Mouse (Mus musculus): ENCODE data around the gene Lnpk.
A peak's percentile ranks its signal among the peaks of the same experiment; 100 is the strongest.

Lnpk gene

DNA sequence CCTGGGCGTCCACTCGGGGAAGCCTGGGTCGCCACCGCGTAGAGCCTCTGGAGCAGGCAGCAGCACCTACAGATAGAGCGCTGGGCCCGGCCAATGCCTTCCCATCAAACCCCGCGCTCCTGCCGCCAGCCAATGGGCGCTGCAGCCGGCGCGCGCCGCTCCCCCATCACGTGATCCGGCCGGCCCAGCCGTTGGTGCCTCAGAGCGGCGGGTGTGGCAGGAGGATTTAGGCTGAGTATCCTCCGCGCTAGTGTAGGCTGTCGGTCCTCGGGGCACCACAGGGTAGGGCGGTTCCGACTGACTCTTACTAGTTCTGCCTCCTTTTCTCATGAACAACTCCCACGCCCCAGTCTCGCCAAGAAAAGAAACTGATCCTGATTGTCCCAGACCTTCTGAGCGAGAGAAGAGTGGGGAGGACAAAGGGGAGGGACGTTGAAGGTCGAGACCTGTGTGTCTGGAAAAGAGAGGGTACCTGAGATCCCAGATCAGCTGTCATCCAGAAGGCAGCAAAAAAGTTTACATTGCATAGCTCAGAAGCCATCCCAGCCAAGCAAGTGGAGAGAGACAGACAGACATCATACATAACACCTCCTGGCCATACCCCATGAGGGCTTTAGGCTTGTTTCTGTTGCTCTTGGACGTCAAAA lies at the start of gene Lnpk:
Gene Lnpk, minus strand, starts transcription at position 593 of the 647 bp plus-strand sequence.
- peak; percentile 95 for DNase-seq (ENCODE audit: low spot score)

DNA sequence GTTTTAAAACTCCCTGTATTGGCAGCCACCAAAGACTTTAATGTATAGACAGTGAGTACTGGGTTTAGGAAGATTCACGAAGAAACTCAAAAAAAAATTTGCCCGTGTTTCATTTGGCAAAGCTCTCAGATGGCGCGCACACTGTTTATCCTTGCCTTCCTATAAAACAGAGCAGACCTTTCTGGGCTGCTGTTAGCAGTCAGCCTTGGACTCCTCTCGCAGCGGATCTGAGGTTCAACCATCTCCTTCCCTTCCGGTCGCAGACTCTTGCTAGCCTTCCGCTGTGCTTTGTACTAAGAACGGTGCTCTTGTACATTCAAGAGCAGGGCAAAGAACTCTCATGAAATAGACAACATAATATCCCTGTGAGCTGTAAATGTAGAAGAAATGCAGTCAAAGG lies 41.1 kb upstream of the Lnpk start:
- DNase-seq (ENCODE audit: low spot score), result no peak

DNA sequence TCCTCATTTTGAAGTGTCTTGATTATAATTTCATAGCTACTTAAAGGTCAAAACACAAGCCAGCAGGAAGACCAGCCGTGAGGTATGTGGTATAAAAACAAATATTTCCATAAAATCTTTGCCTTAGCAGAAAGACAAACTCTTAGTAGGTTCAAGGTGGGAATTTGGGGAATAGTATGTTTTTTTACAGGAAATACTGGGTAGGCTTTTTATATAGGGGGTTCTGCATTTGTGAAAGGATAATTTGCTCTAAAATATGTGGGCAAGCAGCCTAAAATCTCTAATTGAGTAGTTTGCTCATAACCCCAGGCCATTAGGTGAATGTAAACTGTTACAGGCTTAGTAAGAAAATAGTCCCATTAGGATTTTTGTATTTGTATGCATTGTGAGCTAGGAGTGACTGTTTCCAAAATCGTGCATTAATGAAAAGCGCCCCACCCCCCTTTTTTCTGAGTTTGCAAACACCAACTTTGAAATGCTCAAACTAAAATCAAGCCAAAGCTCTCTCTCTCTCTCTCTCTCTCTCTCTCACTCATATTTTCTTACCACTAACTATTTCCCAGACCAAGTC lies 40.5 kb upstream of the Lnpk start:
- DNase-seq (ENCODE audit: low spot score), result no peak

DNA sequence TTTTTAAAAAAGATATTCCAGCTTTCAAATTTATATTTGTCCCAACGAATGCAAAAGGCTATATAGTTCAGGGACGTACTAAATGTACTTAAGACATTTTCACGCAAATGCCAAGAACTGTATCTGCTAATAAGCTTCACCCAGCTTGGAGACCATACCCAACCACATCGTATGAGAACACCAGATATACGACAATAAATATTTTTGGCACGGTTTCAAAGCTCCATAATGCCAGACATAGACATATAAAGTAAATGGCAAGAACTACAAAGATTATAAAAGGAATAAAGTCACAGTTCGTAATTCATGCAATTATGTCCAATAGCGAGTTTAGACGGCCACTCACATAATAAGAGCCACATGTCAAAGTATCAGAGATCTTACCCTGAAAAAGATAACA lies 38.5 kb upstream of the Lnpk start:
- no peak for DNase-seq (ENCODE audit: low spot score)

DNA sequence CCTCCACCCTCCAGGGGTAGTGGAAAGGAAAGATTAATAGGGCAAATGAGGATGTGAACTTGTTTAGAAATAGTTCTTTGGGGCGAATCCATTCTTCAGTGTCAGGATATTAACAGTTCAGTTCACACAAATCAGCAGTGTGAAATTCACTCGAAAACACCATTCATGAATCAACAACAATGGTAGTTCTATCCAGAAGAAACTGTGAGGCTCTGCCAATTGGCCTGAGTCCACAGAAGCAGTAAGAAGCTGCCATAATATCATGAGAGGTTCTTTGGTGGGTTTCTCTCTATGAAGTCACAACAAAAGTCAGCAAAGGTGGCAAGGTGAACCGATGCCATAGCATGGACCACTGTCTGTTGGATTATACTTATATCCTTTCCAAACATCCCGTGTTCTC lies 32.2 kb upstream of the Lnpk start:
- DNase-seq (ENCODE audit: low spot score), result no peak

DNA sequence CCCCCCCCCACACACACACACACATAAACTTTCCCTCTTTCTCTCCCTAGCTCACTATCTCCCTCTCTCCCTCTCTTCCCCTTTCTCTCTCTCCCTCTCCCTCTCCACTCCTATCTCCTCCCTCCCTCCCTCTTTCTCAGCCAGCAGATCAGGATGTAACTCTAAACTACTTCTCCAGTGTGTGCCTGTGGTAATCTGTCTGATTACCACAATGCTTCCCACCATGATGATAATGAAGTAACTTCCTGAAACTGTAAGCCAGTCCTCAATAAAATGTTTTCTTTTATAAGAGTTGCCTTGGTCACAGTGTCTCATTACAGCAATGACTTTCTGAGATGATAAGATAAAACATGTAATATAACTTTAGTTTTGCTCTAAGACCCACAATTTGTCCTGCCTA lies 30.1 kb upstream of the Lnpk start:
- DNase-seq (ENCODE audit: low spot score), result no peak

DNA sequence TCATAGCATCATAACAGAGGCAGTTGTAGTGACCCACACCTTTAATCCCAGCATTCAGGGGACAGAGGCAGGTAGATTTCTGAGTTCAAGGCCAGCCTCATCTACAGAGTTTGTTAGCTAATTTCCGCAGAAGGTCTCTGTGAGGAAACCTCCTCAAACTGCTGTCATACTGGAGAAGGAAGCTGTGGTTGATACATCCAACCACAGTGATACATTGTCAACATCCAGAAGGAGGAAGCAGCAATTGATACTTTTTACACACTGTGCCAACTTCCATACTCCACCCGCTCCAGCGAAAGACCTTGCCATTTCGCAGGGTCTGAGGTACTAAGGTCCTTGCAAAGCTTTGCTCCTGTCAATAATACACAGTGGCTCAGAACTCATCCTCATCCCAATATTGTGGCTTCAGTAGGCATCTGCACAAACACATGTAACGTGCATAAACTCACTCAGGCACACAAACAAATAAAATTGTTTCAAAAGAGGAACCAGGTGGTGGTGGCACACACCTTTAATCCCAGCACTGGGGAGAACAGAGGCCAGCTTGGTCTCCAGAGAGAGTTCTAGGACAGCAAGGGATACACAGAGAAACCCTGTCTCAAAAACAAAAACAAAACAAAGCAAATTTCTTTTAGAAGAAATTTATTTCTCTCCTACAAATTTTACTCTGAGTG lies 27.0 kb upstream of the Lnpk start:
- no peak for DNase-seq (ENCODE audit: low spot score)

DNA sequence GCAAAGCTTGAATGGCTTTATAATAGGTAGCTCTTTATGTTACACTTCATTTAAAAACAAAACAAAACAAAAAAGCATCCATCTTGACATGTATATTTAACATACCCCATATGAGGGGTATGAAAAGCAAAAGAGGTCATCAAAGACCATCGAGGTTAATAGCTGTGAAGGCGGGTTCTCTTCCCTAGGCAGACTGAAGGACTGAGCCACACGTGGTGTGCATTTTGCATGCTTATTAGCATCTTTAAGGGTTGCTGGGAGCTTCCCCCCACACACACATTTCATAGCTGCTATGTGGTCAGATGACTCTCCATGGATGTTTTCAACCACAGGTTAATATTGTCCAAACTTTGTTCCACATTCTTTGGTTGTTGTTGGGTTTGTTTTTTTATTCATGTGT lies 24.8 kb upstream of the Lnpk start:
- DNase-seq (ENCODE audit: low spot score), result peak; percentile 40

DNA sequence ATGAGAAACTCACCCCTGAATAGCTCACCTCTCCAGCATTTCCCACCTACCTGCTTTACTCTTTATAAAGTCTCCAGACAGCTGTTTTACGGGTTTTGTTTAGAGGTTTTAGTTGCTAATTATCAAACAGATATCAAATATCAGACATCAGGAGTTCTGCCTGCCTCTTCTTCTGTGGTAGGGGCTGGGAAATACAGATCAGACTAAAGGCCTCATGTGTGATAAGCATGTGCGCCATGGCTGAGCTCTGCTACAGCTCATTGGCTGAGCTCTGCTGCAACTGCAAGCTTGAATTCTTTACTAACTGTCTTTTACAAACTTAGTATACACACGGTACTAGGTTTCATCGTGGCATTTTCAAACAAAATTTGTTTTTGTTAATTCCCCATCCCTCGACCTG lies 23.2 kb upstream of the Lnpk start:
- no peak for DNase-seq (ENCODE audit: low spot score)

DNA sequence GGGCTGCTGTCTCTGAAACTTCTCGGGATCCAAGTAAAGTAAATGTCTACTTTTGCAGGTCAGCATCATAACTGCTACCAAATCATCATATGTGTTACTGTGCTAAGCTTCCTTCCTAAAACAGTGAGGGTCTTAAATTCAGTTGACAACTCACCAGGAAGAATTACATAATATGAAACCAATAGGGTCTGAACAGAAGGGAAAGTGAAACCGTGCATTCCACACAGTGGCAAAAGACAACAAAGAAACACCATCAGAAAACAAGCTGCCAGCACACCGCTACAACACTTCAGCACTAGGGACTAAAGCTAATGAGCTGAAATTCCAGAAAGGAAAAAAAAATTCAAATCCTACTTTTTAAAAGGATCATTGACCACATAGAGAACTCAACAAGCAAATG lies 17.9 kb upstream of the Lnpk start:
- no peak for DNase-seq (ENCODE audit: low spot score)

DNA sequence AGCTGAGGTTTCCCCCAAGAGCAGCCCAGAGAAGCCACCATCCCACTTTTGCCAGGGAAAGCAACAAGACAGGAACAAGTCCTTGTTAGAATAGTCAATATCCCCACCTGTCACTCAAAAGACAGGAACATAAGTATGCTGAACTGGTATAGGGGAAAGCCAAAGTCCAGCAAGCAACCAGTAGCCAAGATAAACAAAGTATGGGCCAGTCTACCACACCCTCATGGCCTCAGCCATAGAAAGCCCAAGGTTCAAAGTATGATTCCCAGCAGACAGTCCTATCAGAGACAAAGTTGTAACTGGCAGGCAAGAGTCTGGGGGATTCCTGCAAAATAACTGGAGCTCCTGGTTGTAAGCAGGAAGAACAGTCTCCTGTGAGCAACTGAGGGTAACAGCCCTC lies 16.9 kb upstream of the Lnpk start:
- no peak for DNase-seq (ENCODE audit: low spot score)

DNA sequence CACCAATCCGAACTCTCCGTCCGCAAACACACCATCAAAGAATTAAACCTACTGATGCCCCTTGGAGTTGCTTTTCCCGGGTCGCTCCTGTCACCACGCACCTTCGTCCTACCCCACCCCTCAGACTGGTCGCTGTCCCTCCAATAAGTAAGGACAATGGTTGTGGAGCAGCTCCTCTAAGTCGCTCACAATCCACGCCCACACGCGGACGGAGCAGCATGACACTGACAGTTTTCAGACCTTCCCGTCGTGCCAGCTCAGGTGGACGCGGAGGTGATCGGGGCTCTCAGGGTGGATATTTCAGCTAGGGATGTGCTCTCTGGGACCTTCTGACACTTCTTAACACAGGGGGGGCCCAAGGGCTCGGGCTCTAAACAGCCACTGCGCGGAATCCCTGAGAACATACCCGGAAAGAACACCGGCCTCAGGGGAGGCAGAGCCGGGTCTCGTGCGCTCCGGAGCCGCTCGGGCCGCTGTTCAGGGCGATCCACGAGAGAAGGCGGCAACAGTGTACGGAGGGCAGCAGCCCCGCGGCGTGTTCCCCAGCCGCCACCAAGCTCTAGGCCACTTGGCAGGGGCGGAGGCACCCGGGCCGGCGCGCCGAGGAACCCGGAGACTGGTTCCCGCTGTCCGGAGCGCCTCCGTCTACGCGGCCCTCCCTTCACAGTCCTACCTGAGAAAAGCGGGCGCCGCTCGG lies 941 bp downstream of the Lnpk start:
- peak; percentile 53 for DNase-seq (ENCODE audit: low spot score)

DNA sequence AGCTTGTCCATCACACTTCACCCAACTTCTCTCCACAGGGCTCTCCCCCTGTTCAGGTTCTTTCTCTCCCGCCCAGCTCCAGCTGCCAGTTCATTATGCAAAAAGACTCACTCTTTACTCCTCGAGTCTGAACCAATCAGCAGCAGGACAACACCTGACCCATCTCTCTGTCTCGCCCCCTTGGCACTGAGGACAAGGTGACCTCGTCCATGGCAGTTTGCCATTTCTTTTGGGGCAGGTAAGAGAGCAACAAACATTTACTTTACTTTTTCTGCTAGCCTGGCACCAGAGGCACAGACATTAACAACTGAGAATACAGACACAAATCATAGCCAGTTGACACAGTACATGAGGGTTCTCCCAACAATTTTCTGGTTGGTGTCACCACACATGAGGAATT lies 8.8 kb downstream of the Lnpk start:
- no peak for DNase-seq (ENCODE audit: low spot score)

DNA sequence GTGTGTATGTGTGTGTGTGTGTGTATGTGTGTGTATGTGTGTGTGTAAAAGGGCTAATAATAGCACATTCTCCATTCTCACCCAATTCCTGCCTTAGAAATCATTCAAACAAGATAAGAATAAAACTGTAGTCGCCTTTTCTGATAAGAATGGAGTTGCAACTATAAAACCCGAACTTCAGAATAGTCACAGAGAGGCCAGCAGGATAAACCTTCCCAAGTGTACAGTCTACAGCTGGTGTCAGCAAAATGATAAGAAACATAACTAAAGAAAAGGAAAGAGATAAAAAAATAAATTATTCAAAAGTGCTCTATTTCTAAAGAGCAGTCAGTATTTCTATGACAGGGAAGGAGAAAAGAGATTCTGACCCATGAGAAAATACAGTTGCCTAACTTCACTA lies 19.4 kb downstream of the Lnpk start:
- no peak for DNase-seq (ENCODE audit: low spot score)

DNA sequence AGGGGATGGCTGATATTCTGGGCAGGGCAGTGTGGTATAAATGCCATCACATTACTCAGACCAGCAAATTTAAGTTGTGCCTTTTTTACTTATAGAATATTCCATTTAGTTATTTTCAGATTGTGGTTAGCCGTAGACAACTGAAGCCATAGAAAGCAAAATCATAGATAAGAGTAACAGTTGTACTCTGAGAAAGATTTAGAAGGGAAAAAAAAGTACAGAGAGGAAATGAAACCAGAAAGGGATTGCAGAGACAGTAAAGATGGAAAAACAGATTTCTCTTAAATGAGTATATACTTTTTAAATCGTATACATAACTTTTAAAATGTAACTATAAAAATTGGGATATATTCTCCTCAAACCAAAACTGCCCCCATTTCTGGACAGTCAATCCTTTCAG lies 20.1 kb downstream of the Lnpk start:
- no peak for DNase-seq (ENCODE audit: low spot score)

DNA sequence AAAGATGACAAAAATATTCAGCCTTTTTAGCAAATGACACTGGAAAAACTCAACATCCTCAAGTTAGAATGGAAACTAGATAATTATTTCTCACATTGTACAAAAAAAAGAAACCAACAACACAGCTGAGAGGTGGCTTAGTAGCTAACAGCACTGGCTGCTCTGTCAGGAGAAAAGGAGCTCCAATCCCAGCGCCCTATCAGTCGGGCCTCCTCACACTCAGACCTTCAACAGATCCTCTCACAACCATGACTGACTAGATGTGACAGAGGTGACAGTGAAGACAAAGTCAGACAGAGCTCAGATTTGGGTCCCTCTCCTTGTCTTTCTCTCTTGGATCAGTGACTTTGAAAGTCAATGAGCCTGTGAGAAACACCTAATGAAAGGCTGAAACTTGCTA lies 21.8 kb downstream of the Lnpk start:
- DNase-seq (ENCODE audit: low spot score), result no peak

DNA sequence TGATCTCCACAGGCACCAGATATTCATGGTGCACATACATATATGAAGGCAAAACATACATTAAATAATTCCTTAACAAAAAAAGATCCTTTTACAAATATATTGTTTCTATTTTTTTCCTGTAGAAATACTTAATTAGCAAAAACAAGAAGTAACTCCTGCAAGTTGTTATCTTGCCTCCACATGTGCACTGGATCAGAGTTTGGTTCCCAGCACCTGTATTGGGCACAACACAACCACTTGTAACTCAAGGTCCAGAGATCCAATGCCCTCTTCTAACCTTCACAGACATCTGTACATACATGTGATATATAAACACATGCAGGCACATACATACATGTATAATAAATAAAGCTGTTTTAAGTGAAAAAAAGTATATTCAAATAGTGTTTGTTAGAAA lies 27.3 kb downstream of the Lnpk start:
- DNase-seq (ENCODE audit: low spot score), result no peak

DNA sequence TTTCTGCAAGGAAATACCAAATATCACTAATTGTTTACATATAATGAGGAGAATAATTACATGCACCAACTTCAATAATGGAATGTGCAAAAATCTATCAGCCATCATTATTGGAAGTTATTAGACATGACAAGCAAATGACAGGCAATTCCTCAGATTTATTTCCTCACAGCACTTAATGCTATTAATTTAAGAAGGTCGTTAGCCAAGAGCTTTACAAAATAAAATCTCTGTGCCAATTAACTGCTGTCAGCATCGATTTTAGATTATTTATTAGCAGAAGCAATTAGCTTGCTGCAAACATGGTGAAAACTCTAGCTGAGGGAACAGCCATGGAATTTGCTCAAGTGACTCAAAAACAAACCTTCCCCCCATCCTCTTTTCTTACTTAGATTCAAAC lies 30.9 kb downstream of the Lnpk start:
- DNase-seq (ENCODE audit: low spot score), result peak; percentile 15

DNA sequence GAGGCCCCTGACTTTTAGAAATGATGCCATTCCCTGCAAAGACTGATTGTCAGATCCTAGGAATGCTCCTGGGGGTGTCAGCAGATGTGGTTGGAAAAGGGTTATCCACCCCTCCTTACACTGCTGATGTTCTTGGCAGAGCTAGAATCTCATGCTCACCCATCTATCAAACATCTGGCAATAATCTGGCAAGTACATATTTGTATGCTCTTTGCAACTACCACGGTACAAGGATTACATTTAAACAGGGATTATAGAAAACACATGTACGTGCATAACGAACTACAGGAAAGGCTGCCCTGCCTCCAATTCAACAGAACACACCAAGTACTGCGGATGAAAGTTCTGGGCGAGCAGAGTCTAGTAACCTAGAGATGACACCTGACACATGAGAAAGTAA lies 70.9 kb downstream of the Lnpk start:
- no peak for DNase-seq (ENCODE audit: low spot score)

DNA sequence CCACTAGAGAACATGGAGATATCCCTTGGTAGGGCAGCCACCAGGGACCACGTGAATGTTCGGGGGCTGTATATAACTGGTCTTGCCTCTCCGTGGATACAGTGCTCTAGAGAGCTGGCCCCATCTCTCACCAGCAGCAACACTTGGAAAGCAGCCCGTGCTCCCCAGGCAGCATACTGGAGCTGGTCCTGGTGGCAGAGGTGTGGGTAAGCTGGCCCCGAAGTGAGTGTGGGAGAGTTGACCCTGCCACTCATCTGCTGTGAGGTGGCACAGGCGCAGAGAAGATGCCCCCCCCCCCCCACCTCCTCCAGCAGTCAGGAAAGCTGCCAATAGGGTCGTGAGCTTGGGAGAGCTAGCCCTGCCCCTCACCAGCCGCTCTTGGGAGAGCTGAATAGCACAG lies 72.8 kb downstream of the Lnpk start:
- no peak for DNase-seq (ENCODE audit: low spot score)

DNA sequence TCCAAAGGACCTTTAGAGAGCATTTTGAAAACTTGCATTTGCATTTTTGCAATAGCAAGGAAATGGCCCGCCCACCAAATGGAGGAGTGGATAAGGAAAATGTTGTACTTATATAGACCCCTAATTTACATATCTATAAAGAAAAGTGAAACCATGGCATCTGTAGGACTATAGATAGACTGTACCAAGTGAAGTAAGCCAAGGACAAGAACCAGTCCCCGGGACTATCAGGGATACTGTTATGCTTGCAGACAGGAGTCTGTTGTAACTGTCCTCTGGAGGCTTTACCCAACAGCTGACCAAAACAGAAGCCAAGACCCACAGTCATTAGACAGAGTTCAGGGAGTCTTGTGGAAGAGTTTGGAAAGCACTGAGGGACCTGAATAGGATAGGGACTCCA lies 78.9 kb downstream of the Lnpk start:
- DNase-seq (ENCODE audit: low spot score), result no peak

DNA sequence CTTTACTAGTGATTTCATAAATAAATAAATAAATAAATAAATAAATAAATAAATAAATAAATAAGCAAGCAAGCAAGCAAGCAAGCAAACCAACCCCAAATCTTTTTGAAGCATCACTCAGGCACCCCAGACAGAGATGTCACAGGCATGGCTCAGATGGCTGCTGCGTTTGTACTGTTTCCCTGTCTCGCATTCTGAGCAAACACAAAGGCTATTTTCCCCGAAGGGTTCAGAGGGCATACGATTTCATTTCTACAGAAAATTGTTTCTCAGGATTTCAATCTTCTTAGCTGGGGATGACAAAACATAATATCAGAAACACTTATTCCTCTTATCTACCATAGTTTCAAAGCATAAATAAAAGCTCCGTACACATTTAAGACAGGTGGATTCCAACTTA lies 81.4 kb downstream of the Lnpk start:
- no peak for DNase-seq (ENCODE audit: low spot score)

DNA sequence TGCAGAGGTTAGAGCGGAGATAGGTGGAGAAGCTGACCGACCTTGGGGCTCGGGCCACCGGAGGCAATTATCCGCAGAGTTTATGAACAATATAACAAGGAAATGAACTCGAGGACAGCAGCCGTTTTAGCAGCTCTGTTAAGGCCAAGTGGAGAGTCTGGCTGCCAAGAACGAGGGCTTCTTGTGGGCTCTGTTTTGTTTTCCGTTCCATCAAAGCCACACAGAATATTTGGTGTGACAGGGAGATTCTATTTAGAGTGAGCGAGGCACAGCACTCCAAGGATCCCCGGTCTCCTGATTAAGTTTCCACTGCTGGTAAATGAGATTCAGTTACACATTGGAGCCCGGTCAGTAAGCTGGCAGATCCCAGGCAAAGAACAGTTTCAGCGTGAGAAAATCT lies 87.8 kb downstream of the Lnpk start:
- DNase-seq (ENCODE audit: low spot score), result no peak
